Mouse (Mus musculus) heart, embryonic 12.5 days (tissue): ENCODE data around the gene Foxn4. TPM values are rescaled to one million over a fixed set of nuclear protein-coding genes. Genes with fewer than 3 reads are reported as not detected.

Experiments
- ATAC-seq: fragments of 200-750 bp; cut with Nextera tagmentation; 2 replicates; pipeline ENCODE4 v1.8.0; 2017; ENCODE audit warnings: moderate TSS enrichment, moderate library complexity; ENCODE audit not compliant: insufficient number of reproducible peaks, low FRiP score
- H3K27ac ChIP-seq: fragments of 300-500 bp; sonication (generic); 2 replicates; pipeline ENCODE4 v1.5.1; 2016; ENCODE audit warnings: mild to moderate bottlenecking, moderate library complexity; ENCODE audit not compliant: poor library complexity, severe bottlenecking
- H3K27me3 ChIP-seq: fragments of 300-500 bp; sonication (generic); replicated peaks from 2 replicates; pipeline ENCODE4 v1.6.1; 2016; ENCODE audit warnings: mild to moderate bottlenecking, moderate library complexity
- H3K36me3 ChIP-seq: fragments of 300-500 bp; sonication (generic); 2 replicates; pipeline ENCODE4 v1.6.1; 2016; ENCODE audit warnings: mild to moderate bottlenecking, moderate library complexity
- H3K4me1 ChIP-seq: fragments of 300-500 bp; sonication (generic); replicated peaks from 2 replicates; pipeline ENCODE4 v1.6.1; 2016; ENCODE audit warnings: mild to moderate bottlenecking
- H3K4me2 ChIP-seq: fragments of 300-500 bp; sonication (generic); 2 replicates; pipeline ENCODE4 v1.6.1; 2016; ENCODE audit warnings: mild to moderate bottlenecking, moderate library complexity
- H3K4me3 ChIP-seq: fragments of 300-500 bp; sonication (generic); 2 replicates; pipeline ENCODE4 v1.5.1; 2016; ENCODE audit warnings: mild to moderate bottlenecking
- H3K9ac ChIP-seq: fragments of 300-500 bp; sonication (generic); 2 replicates; pipeline ENCODE4 v1.6.1; 2016; ENCODE audit warnings: mild to moderate bottlenecking, moderate library complexity
- H3K9me3 ChIP-seq: fragments of 300-500 bp; sonication (generic); replicated peaks from 2 replicates; pipeline ENCODE4 v1.6.1; 2016; ENCODE audit warnings: mild to moderate bottlenecking, moderate library complexity
- WGBS: fragments of 180-500 bp; shearing (Covaris S2); methylation state at CpG from one replicate; pipeline ENCODE4 v1.1.7; 2016; 5-methylcytosine and 5-hydroxymethylcytosine counted together
- polyA plus RNA-seq: library from polyadenylated mRNA; unstranded; fragments of >200 nt; fragmentation: Nextera tagmentation; extraction: Ambion mirVana; gene quantifications from 2 replicates; pipeline ENCODE4 v1.2.1, GENCODE M21; 2016

The Foxn4 gene
- polyA plus RNA-seq, 1 experiment from 2014 or later: not detected

DNA sequence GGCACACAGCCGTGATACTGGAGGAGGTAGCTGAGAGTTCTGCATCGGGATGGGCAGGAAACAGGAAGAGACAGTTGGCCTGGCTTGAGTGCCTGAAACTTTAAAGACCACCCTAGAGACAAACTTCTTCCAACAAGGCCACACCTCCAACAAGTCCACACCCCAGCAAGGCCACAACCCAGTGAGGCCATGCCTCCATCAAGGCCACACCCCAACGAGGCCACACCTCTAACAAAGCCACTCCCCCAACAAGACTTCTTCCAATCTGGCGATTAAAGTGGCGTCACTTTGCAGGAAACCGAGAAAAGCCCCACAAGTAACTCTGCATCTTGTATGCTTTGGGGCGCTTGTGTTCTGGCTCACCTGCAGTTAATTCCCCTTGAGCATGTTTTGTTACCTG is 34.7 kb downstream of the Foxn4 start:
- no peak overlapping the region for H3K4me3 ChIP-seq

DNA sequence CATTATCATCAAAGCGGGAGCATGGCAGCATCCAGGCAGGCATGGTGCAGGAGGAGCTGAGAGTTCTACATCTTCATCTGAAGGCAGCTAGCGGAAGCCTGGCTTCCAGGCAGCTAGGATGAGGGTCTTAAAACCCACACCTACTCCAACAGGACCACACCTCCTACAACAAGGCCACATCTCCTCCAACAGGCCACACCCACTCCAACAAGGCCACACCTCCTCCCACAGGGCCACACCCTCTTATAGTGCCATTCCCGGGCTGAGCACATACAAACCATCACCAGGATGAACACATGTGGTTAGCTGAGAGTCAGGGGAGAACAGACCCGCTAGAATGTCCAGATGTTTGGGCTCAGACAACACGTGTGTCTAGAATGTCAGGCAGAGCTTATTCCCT is 44.7 kb downstream of the Foxn4 start:
- WGBS: 81% methylated on average over 5 of the region's 5 CpGs
- H3K4me2 ChIP-seq: no peak overlapping the region
- H3K9me3 ChIP-seq: peaks cover 20% of the 10 kb centered on the region
- no peak overlapping the region for H3K9ac ChIP-seq
- no peaks in the 10 kb centered on the region for H3K4me1 ChIP-seq
- H3K27ac ChIP-seq: no peak overlapping the region
- peaks cover 96% of the 10 kb centered on the region for H3K36me3 ChIP-seq
- H3K27me3 ChIP-seq: no peaks in the 10 kb centered on the region
- no peak for ATAC-seq
- H3K4me3 ChIP-seq: no peak overlapping the region

More for the DNA sequence above, 34.7 kb downstream of the Foxn4 start:
- H3K4me2 ChIP-seq: no peak overlapping the region
- H3K36me3 ChIP-seq: peaks cover 44% of the 10 kb centered on the region
- 0 out of 2 replicates have a peak, but pooled peaks cover 2% of the 10 kb centered on the region for H3K4me1 ChIP-seq
- no peaks in the 10 kb centered on the region for H3K9me3 ChIP-seq
- ATAC-seq: no peak
- 29% methylated on average over 7 of the region's 7 CpGs for WGBS
- no peak overlapping the region for H3K27ac ChIP-seq
- H3K9ac ChIP-seq: no peak overlapping the region
- no peaks in the 10 kb centered on the region for H3K27me3 ChIP-seq

- Histone ChIP-seq H3K4me1 (no peaks in the 10 kb centered on the region), H3K4me3 (no peak overlapping the region), H3K9me3 (peaks cover 22% of the 10 kb centered on the region), H3K27me3 (no peaks in the 10 kb centered on the region), H3K4me2 (no peak overlapping the region), H3K27ac (no peak overlapping the region), H3K9ac (no peak overlapping the region), H3K36me3 (peaks cover 86% of the 10 kb centered on the region)
- 89% methylated on average over 7 of the region's 7 CpGs for WGBS
- ATAC-seq: no peak
Observed at GRCm38 (mm10) chr5:114226051-114226450, 47.6 kb downstream of the Foxn4 start.

- Histone ChIP-seq H3K36me3 (peaks cover 67% of the 10 kb centered on the region), H3K4me1 (no peaks in the 10 kb centered on the region), H3K4me2 (no peak overlapping the region), H3K27ac (no peak overlapping the region), H3K9ac (no peak overlapping the region), H3K27me3 (no peaks in the 10 kb centered on the region), H3K9me3 (peaks cover under 1% of the 10 kb centered on the region), H3K4me3 (no peak overlapping the region)
- no peak for ATAC-seq
- WGBS: 84% methylated on average over 14 of the region's 14 CpGs
Observed at GRCm38 (mm10) chr5:114218771-114219170, 54.8 kb downstream of the Foxn4 start.

GRCm38 (mm10) chr5:114213183-114213582 is 60.4 kb downstream of the Foxn4 start:
- Histone ChIP-seq H3K36me3 (peaks cover 79% of the 10 kb centered on the region), H3K4me2 (no peak overlapping the region), H3K9me3 (no peaks in the 10 kb centered on the region), H3K27ac (no peak overlapping the region), H3K9ac (no peak overlapping the region), H3K4me3 (no peak overlapping the region), H3K27me3 (no peaks in the 10 kb centered on the region), H3K4me1 (no peaks in the 10 kb centered on the region)
- no peak for ATAC-seq
- 61% methylated on average over 10 of the region's 10 CpGs for WGBS

DNA sequence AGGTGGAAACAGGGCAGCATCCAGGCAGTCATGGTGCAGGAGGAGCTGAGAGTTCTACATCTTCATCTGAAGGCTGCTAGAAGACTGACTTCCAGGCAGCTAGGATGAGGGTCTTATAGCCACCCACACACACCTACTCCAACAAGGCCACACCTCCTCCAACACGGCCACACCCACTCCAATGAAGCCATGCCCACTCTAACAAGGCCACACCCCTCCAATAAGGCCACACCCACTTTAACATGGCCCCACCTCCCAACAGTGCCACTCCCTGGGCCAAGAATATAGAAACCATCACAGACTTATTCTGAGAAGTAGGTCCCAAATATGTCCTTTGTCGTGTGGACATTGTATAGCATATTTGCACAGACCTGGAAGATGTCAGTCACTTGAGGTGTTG is 67.4 kb downstream of the Foxn4 start:
- H3K27me3 ChIP-seq: no peaks in the 10 kb centered on the region
- H3K4me1 ChIP-seq: no peaks in the 10 kb centered on the region
- no peak overlapping the region for H3K27ac ChIP-seq
- ATAC-seq: no peak
- no peak overlapping the region for H3K4me3 ChIP-seq
- WGBS: 68% methylated on average over 2 of the region's 2 CpGs
- 0 out of 2 replicates have a peak, but pooled peaks cover 3% of the 10 kb centered on the region for H3K9me3 ChIP-seq
- H3K4me2 ChIP-seq: no peak overlapping the region
- no peak overlapping the region for H3K9ac ChIP-seq
- peaks cover 71% of the 10 kb centered on the region for H3K36me3 ChIP-seq

Other genes starting within 250 kb of the Foxn4 start
- gene Usp30, start 208.3 kb downstream of the Foxn4 start, polyA plus RNA-seq: 9.0 and 10.5 TPM in 2 replicates
- gene Svop, start 182.2 kb downstream of the Foxn4 start, polyA plus RNA-seq: 0.06 and 0.15 TPM in 2 replicates
- gene Alkbh2, start 145.6 kb downstream of the Foxn4 start, polyA plus RNA-seq: 8.7 and 11.0 TPM in 2 replicates
- 60.6 and 60.7 TPM in 2 replicates for gene Ung, start 143.4 kb downstream of the Foxn4 start, polyA plus RNA-seq
- 16.1 and 16.9 TPM in 2 replicates for gene Acacb, start 127.3 kb downstream of the Foxn4 start, polyA plus RNA-seq
- gene Myo1h, start 15.4 kb upstream of the Foxn4 start, polyA plus RNA-seq: 0.64 and 0.68 TPM in 2 replicates
- gene Kctd10, start 106.7 kb upstream of the Foxn4 start, polyA plus RNA-seq: 108 and 111 TPM in 2 replicates
- 57.0 and 63.3 TPM in 2 replicates for gene Ube3b, start 106.8 kb upstream of the Foxn4 start, polyA plus RNA-seq
- gene Mmab, start 170.3 kb upstream of the Foxn4 start, polyA plus RNA-seq: 27.8 and 29.2 TPM in 2 replicates
- gene Mvk, start 170.5 kb upstream of the Foxn4 start, polyA plus RNA-seq: 23.3 and 24.3 TPM in 2 replicates